Mouse (Mus musculus): ENCODE measurements around the gene Gpm6b.
A peak's percentile ranks its signal among the peaks of the same experiment; 100 is the strongest.

The Gpm6b gene

GRCm38 (mm10) chrX:166238831-166239460 is at the start of gene Gpm6b:
TSS of gene Gpm6b (plus strand) at chrX:166238911.
- peak in 1 of 2 experiments; percentile 10 for DNase-seq (ENCODE audit: low spot score in 2 of 2)

DNA sequence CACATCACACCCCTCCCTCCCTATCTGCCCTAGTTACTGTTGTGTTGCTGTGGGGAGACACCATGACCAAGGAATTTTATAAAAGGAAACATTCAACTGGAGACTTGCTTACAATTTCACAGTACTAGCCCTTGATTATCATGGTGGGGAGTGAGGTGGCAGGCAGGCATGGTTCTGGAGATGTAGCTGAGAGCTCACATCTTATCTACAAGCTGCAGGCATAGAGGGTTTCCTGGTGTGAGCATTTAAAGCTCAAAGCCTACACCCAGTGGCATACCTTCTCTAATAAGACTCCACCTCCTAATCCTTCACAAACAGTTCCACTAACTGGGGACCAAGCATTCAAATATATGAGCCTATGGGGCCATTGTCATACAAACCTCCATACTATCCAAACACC is 42.4 kb upstream of the Gpm6b start:
- DNase-seq (ENCODE audit: low spot score in 2 of 2) = no peak

DNA sequence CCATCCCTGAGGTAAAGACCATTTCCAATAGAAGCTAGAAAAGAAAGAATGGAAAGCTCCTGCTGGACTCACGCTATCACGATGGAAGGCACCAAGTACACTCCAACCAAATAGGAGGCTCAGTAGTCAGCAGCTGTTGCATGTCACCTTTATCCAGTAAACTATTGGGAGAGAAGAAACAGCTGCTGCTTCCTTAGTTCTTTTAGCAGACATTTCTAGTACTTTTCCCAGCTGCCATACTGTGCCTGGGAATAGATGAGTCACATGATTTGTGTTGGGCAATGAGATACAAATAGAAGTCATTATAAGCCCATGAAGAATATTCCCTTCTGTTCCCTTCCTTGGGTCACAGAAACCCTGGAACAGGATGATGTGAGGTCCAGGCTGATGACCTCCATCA is 40.4 kb upstream of the Gpm6b start:
- DNase-seq (ENCODE audit: low spot score in 2 of 2) = no peak

- no peak for DNase-seq (ENCODE audit: low spot score in 2 of 2)
Observed at GRCm38 (mm10) chrX:166199812-166200211, 38.9 kb upstream of the Gpm6b start.

DNA sequence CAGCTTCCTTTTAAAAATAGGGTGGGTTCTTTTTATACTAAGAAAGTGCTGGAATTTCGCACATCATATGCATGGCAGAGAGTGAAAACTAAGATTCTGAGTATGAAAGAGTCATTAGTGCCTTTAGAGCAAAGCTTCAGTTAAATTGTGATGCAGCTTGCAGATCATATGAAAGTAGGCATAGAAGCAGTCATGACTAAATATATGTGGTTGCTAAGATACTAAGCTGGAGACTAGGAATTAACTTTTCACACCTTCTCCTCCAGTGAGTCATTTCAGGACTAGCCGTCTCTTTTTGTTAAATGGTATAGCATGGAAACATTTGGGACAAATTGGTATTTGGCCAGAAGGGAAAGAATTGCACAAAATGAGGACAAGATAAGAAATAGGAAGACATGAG is 24.1 kb upstream of the Gpm6b start:
- no peak for DNase-seq (ENCODE audit: low spot score in 2 of 2)

- DNase-seq (ENCODE audit: low spot score in 2 of 2) = no peak
Observed at GRCm38 (mm10) chrX:166216248-166216647, 22.5 kb upstream of the Gpm6b start.

DNA sequence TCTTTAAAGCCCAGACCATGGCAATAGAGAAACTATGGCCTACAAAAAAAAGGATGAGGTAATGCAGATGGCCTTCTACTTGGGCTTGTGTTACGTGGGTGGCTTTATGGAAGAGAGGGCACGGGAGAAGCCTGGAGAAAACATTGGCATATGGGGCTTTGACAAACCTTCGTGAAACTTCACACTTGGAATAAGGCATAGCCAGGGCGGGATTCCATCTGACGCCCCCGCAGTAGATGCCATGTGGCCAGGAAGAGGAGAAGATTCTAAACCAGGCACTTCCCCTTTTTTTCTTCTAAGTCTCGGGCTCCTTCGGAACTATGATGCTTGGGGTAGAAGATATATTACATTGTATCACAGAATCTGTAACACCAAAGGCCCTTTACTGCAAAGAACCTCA is 22.0 kb upstream of the Gpm6b start:
- no peak for DNase-seq (ENCODE audit: low spot score in 2 of 2)

DNA sequence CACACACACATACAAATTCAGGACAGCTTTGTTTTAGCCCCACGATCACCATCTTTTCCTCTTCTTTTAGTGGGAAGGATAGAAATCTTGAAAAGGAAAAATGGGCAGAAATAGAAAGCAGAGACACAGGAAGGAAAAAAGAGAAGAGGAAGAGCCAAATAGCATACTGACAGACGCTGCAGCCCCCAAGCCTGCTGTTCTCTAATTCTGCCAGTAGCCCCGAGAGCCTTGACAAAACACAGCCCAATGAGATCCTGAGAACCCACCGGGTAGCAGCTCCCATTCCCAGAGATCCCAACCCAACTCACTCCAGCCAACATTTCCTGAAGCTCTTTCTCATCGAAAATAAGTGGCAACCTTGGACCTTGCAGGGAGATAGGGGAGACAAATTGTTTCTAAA is 19.4 kb upstream of the Gpm6b start:
- DNase-seq (ENCODE audit: low spot score in 2 of 2) = no peak

- no peak for DNase-seq (ENCODE audit: low spot score in 2 of 2)
Observed at GRCm38 (mm10) chrX:166226856-166227255, 11.9 kb upstream of the Gpm6b start.

- DNase-seq (ENCODE audit: low spot score in 2 of 2) = no peak
Observed at GRCm38 (mm10) chrX:166229750-166230149, 9.0 kb upstream of the Gpm6b start.

GRCm38 (mm10) chrX:166230515-166231267 is 8.0 kb upstream of the Gpm6b start:
- peak; percentile 7 to 22 for DNase-seq (ENCODE audit: low spot score in 2 of 2)

GRCm38 (mm10) chrX:166236131-166236530 is 2.6 kb upstream of the Gpm6b start:
- no peak for DNase-seq (ENCODE audit: low spot score in 2 of 2)

DNA sequence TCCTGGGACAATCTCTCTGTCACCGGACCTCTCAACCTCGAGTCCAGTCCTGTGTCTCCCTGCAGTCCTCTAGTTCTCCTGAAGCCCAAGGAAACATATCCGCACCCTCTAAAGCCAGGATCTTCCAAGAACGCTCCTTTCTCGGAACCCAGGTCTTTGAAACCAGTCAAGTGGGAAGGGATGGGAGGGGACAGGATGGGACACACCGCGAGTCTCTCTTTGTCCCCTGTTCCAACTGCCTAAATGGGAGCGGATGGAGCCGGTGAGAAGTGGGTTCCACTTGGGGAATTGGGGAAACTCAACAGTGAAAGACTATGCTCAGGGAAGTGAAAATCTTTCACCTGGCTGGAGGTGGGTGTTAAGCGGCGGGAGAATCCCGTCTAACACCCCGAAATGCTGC is 809 bp downstream of the Gpm6b start:
- DNase-seq (ENCODE audit: low spot score in 2 of 2) = no peak

DNA sequence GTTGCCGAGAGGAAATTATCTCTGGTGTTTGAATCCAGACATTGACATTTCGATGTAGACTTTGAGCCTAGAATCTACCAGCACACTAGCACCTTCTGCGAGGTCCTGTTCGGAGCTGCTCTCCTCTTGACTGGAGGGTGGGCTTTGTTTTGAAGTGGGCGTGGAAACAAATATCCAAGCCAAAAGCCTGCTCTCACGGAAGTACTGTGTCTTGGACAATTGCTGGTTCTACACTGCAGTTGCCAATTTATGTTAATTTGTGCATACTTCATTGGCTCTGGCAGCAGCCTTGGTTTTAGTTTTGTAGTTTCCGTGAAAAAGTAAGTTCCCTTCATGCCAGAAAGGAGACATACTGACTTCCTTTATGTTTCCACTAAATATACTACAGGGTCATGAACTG is 2.0 kb downstream of the Gpm6b start:
- no peak for DNase-seq (ENCODE audit: low spot score in 2 of 2)

GRCm38 (mm10) chrX:166243261-166243885 is 4.7 kb downstream of the Gpm6b start:
- DNase-seq (ENCODE audit: low spot score in 2 of 2) = no peak

GRCm38 (mm10) chrX:166271489-166271888 is 32.8 kb downstream of the Gpm6b start:
- no peak for DNase-seq (ENCODE audit: low spot score in 2 of 2)

DNA sequence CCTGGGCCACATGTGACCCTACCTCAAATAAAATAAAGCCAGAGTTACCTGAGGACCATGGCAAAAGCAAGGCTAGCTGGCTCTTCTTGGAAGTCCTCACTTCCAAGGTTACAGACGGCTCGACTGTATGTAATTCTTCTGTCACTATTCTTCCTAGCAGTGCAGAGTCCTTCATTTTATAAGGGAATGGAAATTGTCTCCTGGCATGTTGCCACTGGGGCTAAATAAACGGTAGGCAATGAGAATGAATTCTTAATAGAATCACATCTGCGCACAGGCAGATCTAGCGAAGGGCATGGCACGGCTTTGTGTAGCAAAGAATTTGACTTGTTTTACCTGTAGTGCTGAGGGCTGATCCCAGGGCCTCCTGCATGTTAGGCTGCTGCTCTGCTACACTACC is 33.9 kb downstream of the Gpm6b start:
- no peak for DNase-seq (ENCODE audit: low spot score in 2 of 2)

GRCm38 (mm10) chrX:166279861-166280260 is 41.1 kb downstream of the Gpm6b start:
- DNase-seq (ENCODE audit: low spot score in 2 of 2) = no peak

DNA sequence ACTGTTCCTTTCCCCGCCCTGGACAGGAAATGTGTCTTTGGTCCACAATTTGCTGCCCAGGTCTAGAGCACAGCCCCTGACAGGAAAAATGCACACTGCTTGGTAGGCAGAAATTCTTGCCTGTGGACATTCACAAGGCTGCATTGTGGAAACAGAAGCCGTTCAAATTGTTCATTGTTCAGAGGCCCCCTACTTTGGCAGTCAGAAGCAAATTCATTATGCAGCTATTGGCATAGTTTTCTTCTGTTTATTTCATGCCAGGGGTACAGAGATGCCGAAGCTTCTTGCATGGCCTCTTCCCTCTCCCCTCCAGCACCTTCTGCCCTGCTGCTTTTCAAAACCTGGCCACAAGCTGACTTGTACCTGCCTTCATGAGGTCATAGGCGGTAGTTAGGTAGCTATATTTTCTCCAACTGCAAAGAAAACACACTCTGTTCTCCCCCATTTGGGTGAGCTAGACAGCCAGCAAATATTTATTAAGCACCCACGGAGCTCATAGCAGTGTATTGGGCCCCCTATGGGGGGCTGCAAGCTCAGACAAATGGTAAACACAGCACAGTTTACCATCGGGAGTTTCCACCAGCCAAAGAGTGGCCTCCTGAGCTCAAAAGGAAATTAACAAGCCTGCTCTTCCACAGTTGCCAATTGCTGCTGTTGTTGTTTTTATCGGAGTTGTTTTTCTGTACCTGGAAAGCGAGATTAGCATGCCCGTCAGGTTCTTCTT is 48.2 kb downstream of the Gpm6b start:
- DNase-seq (ENCODE audit: low spot score in 2 of 2) = no peak

GRCm38 (mm10) chrX:166291266-166291665 is 52.6 kb downstream of the Gpm6b start:
- no peak for DNase-seq (ENCODE audit: low spot score in 2 of 2)

GRCm38 (mm10) chrX:166293465-166293864 is 54.8 kb downstream of the Gpm6b start:
- no peak for DNase-seq (ENCODE audit: low spot score in 2 of 2)

- no peak for DNase-seq (ENCODE audit: low spot score in 2 of 2)
Observed at GRCm38 (mm10) chrX:166302791-166303190, 64.1 kb downstream of the Gpm6b start.
